Mouse (Mus musculus) liver, postnatal 0 days (tissue): ENCODE measurements around the gene Rbms1.

ENCODE experiments used
- CTCF ChIP-seq: sonication (generic); IDR thresholded peaks from 2 replicates; pipeline ENCODE4 v1.5.1; 2016; ENCODE audit warnings: antibody characterized with exemption, low read depth
- EP300 ChIP-seq: IDR thresholded peaks from 2 replicates; pipeline ENCODE4 v1.6.1; 2016; ENCODE audit warnings: antibody characterized with exemption, low read depth, mild to moderate bottlenecking

- TF ChIP-seq CTCF: no peak
- no peak for TF ChIP-seq EP300
Measured at GRCm38 (mm10) chr2:60825690-60826089, 137.3 kb downstream of the Rbms1 start.
